Mouse (Mus musculus): ENCODE data around the gene Prdm16. TPM values are rescaled to one million over a fixed set of nuclear protein-coding genes. Genes with fewer than 3 reads are reported as not detected.
A peak's percentile ranks its signal among the peaks of the same experiment; 100 is the strongest.

Gene Prdm16
- 6.2 and 6.4 TPM in 2 replicates for polyA plus RNA-seq (2012; rRNA removed)

DNA sequence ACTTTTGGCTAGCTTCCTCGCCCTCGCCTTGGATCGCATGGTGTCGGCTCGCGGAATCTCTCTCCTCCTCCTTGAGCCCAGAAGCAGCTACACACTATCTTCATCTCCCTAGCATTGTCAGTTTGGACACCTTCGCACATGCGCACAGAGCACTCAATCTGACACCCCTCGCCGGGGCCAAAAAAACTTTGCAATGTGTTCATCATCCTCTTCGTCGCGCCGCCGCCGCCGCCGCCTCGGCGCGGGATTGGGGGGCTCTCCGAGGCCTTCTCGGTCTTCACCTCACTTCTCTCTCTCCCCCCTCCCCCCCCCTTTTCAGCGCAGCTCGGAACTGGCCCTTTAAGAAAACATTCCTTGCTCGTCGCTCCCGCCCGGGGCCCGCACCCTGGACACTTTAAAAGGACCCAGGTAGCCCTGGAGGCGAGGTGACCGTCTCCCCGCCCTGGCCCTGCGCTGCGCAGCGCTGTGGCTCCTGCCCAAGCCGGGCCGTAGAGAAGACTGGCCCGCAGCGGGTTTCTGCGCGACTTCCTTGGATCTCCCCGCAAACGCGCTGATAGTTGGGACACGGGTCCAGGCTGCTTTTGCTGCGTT is at the start of gene Prdm16:
Gene Prdm16, minus strand, starts transcription at position 153 of the 591 bp plus-strand sequence.
- DNase-seq (ENCODE audit: low spot score): no peak

DNA sequence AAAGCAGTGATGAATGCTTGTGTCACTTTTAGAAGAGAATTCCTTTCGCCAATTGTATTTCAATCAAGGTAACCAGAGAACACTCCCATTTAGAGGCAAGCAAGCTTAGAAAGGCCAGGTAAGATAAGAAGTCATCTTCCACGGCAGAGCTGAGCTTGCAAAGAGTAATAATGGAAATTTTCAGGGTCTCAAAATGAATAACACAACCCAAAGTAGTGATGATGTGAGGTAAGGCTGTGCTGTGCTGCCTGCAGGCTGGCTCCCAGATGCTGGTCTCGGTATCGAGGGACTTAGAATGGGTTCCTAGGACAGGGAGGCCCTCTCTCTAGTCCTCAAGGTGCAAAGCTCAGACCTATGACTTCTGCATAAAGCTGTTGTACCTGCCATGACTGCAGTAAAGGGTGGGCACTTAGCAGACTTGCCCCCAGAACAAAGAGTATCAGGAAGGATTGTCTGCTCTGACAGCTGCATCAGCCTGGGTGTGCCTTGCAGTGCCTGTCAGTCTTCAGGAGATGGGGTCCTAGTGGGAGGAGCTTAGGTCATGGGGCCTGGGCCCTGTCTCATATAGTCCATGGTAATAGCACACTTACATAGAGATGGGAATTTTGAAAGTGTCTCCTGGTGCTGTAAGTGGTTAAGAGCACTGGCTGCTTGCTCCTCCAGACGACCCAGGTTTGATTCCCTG is 46.5 kb upstream of the Prdm16 start:
- no peak for DNase-seq (ENCODE audit: low spot score)

DNA sequence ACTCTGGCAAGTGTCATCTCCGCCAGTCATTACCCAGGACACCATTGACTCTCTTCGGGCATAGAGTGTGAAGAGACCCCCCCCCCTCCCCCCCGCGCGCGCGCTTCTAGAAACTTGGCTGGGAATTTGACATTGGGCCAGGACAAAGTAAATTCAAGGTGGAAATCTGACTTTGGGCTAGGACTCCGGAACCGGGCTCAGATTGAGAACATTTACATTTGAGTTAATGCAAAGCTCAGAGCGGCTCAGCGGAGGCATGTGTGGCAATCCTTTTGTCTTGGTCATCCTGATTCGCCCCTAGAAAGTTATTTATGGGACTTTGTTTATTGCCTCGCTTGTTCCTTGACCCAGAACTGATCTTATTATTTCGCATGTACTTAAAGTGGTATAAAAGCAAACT is 45.6 kb upstream of the Prdm16 start:
- no peak for DNase-seq (ENCODE audit: low spot score)

DNA sequence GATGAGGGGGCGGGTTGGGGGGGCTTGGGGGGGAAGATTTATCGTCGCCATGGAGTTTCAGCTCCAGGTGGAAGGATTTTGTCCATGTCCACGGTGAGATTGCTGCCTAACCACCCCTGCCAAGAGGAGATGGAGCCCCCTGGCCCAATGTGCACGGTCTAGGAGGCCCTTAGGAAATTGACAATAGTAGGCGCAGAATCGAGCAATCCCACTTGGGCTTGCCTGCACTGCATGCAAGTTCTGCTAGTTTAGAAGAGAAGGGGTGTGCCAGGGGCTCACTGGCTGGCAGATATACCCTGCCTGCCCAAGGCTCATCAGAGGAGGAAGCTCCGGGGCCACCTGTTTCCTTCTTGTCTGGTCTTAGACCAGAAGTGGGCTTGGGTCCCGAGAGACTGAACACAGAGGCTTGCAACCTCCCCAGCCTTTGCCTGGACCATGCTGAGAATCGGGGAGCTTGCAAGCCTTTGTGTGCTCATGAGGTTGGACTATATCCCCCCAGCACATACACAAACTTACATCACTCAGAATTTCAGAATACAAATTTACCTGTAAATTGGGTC is 38.8 kb upstream of the Prdm16 start:
- no peak for DNase-seq (ENCODE audit: low spot score)

DNA sequence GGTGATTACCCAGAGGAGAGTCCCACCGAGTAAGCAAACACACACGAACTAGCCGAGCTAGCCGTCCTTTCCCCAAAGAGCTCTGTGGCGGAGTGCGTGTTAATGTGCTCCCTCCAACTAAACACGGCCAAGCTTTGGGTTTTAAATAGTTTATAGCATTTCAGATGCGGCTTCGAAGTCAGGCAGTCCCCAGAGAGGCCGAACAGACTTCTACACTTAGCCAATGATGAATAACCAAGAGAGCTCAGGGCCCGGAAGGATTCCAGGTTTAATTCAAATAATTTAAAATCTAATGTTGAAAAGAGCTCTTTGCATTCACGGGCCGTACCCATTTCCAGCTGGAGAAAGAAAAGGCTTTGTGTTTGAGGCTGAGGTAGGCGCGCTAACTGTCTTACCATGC is 38.3 kb upstream of the Prdm16 start:
- DNase-seq (ENCODE audit: low spot score): no peak

DNA sequence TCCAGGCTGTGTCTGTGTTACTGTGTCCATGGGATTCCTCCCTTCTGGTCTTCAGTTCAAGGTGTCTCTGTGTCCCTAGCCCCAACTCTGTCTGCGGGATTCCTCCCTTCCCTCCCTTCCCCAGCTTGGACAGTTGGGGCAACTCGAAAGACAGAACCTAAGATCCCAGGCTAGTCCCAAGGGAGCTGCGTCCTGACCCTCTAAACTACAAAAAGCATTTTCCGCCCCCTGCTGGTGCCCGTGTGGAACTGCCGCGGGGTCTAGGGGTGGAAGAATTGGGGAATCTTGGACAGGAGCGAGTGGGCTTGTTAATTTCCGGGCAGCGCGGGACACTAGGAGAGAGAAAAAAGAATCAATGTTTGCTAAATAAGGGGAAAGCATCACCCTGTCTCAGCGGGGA is 37.9 kb upstream of the Prdm16 start:
- peak; percentile 40 for DNase-seq (ENCODE audit: low spot score)

DNA sequence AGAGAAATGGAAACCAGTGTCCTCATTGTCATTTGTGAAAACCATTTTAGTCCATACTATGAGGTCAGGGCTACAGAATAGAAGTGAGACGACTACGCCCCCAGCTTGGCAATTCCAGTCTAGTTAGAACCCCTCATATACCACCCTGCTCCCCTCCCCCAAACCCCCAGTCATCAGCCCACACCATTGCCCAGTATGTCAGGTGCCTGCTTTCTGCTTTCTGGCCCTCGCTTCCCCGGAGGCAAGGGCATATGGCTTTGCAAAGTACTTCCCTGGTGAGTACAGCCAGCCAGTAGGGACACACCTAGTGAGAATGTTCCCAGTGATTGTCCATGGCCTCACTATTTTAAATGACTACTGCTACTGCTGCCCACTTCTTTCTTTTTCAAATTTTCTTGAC is 37.3 kb upstream of the Prdm16 start:
- no peak for DNase-seq (ENCODE audit: low spot score)

DNA sequence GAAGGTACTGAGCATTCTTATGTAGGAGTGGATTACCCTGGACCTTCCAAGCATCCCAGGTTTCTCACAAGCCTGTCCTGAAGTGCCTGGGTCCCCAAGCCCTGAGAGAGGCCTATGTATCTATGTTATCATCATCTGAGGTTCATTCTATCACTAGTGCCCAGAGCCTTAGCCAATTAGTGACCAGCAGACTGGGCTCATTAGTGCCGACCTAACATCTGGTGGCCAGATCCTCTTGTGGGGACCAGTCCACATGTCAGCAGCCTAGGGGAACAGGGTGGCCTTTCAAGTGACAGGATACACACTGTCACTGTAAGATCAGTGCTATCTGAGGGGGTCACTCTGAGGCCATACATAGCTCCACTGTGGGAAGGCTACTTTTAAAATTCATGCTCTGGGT is 35.4 kb upstream of the Prdm16 start:
- DNase-seq (ENCODE audit: low spot score): no peak

DNA sequence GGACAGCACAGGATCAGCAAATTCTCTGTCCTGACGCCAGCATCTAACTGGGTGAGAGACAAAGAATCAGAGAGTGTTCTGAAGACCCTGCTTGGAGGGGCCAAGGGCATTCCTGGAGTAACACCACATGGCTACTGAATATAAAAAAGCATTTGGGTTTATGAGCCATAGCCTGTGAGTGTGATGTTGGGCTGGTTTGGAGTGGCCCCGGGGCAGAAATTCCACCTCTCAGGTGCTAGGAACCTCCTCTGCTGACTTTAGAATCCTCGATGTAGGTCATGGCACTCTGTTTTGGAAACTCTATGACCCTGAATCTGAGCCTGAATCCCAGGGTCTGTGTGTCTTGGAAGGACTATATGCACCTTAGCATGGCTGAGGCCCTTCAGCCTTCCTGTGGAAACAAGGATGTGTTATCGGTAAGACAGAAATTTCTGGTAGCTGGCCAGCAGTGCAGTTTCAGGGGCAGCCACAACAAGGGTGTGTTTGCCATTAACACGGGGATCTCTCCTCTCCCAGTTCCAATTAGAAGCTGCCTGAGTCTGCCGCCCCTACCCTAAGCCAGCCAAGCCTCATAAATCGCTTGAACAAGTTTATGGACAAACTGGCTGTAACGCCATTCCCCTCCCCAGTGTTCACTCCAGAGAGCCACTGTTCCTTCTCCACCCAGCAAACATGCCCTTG is 34.7 kb upstream of the Prdm16 start:
- no peak for DNase-seq (ENCODE audit: low spot score)

DNA sequence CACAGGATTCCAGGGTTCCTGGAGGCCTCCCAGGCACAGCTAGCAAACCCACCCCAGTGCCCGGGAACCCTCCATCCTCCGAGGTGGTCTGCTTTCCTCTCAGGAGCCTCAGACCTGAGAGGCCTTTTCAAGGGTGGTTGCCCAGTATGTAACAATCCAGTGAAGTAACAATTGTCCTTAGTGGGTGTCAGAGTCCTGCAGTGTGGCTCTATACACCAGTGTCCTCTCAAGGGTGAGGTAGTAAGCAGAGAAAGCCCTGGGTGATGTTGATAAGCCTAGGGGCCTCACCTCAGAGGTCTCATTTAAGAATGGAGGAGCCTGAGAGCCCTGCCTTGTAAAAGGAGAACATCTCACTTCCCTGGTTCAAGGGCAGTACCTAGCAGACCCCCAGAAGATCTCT is 31.1 kb upstream of the Prdm16 start, which contains the start of gene Actrt2:
Gene Actrt2, minus strand, starts transcription at position 101 of the 400 bp plus-strand sequence.
- DNase-seq (ENCODE audit: low spot score): no peak

DNA sequence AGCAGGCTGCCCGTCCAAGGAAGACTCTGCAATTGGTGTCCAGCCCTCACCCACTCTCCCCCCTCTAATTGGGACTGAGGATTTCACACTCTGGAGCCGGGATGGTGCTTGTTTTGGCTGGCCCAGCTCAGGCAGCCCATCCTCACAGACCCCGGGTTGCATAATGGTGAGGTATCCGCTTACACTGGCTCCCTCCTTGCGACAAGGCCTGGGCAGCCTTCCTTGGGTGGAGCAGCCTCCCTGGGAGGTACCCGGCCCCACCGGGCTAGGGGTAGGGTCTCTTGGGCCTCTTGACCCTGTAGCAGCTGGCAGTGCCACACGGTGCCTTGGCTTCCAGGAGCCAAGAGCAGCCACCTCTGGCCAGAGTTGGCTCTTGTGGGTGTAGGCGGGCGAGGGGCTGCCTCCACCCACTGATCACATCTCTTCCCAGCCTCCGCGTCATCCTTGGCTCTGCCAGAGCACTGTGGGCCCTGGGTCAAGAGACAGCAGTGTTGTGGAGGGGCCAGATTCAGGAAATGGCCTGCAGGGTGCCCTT is 26.1 kb upstream of the Prdm16 start:
- no peak for DNase-seq (ENCODE audit: low spot score)

DNA sequence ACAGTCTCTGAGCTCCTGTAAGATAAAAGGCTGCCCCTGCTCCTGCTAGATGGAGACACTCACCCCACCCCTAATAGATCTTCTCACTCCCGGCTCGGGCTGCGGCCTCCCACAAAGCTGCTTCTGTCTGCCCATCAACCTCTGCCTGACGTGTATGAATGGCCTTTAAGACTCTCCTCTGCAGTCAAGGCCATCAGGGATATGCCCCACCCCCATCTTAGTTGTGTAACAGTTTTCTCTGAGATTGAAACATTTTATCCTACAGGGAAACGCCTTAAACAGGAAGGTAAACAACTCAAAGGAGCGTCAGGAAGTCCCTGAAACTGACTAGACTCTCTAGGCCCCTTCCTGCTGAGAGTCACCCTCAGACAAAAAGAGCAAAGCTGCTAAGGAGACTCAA is 24.6 kb upstream of the Prdm16 start:
- no peak for DNase-seq (ENCODE audit: low spot score)

DNA sequence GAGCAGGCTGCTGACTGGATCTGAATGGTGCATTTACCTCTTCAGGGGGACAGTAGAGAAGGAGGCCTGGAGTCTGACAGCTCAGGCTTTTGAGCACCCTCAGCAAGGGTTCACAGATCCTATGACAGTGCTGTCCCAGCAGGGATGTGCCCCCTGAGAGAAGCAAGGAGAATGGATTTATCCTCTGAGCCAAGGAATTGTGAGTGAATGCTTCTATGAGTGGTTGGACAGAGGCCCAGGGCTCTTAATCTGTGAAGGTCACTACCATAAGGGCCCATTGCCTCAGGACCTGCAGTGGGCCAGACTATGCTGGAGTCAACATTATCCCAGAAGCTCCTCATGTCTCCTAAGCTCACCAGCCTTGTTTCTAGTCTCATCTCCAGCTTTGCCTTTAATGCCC is 23.4 kb upstream of the Prdm16 start:
- DNase-seq (ENCODE audit: low spot score): no peak

DNA sequence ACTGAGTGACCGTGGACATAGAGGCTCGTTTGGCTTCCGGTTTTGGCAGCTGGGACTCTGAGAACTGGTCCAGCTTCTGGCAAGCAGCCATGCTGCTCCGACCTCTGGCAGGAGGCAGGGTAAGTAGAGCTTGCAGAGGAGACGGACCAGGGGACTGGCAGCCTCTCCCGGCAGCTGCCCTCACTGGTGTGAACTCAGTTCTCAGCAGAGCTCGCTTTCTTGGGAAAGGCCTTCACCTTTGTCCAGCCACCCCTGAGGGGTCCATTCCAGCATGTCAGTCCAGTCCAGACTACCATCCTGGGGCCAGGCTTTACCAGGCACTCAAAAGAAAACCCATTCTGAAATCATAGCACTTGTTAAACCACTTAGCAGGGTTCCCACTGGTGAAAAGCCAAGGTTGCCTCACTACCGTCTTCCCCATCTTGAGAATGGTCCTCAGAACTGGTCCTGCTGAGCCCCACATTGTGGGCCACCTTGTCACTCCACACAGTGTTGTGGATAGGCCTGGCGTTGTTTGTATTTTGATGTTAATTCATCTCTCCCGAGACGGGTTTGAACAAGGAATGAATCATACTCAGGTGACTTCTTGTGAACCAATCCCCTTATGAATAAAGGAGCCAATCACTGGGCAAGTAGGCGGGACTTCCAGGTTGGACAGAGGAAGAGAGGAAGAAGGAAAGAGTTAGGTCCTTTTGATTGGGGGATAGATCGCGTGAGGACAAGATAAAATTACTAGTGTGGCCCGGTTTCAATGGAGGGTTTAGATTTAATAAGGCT is 18.6 kb upstream of the Prdm16 start:
- DNase-seq (ENCODE audit: low spot score): no peak

DNA sequence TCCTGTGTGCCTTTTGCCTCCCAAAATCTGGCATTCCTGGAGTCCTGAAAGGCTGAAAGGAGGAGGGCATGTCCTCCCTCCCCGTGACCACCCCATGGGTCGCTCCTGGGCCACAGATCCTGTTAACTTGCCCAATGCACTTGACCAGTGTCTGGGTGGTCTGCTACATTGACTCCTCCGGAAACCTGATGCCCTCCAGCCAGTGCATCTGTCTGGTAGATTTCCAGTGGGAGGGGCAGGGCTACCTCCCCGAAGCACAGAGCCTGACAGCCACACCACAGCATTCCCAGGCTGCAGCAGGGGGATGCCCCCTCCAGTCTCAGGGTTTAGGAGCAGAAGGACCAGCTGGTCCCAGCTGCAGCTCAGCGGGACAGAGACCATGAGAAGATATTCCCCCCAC is 15.8 kb upstream of the Prdm16 start:
- DNase-seq (ENCODE audit: low spot score): no peak

DNA sequence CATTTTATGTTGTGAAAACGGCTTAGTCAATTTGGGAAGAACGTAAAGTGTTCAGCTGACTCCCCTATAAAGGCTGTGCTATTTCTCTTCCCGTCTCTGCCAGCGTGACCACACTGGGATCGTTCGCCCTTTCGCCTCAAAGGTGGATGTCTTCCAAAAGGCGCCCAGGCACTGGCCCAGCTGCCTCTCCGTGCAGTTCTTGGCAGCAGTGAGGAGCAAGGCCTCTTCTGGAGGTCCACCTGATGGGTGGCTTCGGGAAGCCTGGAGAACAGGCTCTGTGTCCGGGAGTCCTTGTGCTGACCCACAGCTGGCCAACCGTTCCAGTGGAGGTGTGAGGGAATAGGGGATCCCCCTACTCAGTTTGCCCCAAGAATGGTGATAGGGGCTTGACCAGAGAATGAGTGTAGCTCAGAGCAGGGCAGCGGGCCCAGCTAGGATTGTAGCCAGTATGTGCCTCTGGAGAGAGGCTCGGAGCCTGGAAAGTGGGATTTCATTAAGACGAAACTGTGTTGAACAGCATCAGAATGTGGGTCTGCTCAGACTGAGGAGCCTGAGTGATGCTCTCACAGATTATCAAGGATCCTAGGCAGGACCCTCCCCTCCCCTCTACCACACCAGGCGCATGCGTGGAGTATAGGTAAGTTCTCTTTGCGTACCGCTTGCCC is 12.5 kb upstream of the Prdm16 start:
- no peak for DNase-seq (ENCODE audit: low spot score)

DNA sequence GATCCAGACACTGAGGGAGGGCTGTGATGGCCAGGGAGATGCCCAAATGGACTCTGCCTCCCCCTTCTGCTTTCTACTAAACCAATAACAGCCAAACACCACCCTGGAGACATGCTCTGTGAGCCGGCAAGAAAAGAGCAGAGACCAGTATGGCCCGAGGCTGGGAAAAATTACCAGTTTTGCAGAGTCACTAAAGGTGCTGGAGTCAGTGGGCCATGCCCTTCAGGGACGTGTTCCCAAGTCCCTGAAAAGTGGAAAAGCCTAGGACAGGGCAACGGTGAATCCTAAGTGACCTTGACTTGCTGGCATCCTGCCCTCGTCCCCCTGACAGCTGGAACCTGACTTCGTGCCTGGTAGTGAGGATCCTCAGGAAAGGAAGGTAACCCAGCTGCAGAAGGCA is 5.8 kb upstream of the Prdm16 start:
- no peak for DNase-seq (ENCODE audit: low spot score)

DNA sequence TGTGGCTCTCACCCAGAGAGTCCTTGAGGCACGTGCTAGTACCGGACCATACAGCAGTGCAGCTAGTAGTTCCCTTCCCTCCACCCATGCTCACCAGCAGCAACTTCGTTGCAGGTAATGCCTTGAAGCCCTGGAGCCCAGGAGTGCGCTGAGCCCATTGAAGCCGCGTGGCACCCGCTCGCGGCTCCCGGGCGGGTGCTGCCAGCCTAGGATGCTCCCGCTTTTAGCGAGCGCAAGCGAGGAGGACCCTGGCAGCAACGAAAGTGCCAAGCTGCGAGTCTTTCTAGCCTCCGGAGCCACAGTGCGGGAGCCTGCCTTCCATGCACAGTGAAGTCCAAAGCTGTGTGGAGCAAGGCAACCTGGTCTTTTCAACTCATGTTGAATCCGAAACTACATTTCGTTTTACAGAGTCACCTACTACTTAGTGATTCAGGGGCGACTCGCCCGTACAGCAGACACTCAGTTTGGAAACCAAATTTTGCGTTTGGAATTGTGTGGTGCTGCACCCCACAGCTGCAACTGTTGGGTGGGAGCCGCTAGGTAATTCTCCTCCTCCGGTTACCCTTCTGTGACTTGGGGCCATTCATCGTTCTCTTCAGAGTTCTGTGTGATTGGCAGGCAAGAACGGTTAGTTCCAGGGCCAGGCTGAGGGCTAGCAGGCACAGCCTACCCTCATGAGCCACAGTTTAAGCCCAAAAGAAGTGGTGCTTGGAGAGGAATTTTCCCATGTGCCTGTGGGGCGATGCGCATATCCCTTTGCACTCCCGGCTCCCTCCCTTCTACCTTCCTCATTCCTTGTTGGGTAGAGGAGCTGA is 4.8 kb upstream of the Prdm16 start:
- no peak for DNase-seq (ENCODE audit: low spot score)

DNA sequence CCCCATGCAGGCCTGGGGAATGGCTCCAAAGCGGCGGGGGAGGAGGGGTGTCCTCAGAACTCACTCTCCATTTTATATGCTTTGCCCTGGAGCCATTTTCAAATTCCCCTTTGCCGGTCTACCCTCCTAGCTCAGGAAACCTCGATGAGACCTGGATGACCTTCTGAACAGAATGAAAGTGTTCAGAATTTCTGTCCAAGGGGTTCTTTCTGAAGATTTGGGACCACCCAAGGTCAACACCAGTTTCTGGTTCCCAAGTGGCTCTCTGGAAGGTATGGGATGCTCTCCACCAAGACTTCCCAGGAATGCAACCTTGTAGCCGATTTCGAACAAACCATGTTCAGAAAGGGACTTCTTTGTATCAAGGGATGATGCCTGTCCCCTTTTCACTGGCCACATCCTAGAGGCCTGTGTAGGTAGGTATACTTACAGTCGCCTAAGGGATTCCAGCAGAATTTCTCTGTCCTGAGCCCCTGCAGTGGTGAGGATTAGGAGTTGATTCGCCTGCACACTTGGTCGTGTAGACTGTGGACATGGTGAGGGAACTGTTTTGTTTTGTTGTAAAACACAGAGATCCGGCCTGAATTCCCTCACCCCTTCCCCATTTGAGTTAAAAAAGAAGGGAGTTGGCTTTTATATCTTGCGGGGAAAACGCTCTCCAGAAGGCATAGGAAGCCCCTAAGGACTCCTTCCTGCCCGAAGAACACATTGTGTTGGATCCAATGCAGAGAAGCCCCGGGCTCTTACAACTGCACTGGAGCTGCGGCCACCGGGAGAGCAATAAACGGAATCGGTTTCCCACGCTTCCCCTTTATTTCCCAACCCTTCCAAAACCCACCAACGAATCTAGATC is 4.0 kb upstream of the Prdm16 start:
- no peak for DNase-seq (ENCODE audit: low spot score)
